Mouse (Mus musculus): Measurements from ENCODE around the gene Pde7b. TPM values are rescaled to one million over a fixed set of nuclear protein-coding genes. Genes with fewer than 3 reads are reported as not detected.

The Pde7b gene
- polyA plus RNA-seq, 1 experiment from 2014 or later = 3.9 TPM

DNA sequence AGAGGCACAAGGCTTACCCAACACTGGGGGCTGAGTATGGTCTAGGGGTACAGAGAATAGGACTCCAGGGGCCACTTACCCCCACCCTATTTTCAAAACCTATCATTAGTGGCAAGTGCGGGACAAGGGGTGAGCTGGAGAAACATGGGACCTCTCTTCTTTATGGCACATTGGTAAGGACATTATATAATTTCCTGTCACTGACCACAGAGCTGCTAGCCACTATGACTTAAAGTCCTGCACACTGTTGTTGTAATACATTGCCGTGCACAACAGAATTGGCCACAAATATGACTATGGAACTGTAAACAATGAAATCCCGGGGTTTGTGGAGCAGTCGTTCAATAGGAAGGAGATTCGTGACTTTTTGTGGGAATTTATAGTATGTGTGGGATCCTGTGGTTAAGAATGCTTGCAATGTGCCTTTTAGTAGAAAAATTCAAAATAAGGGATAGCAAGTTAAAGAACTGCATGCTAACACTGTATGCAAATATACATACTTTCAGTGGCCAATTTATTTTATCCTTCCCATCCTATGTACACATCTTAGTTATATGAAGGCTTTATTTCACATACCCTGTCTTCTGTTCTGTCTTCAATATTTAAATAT lies 25.9 kb upstream of the Pde7b start:
- DNase-seq (ENCODE audit: low spot score) (no peak), ATAC-seq (ENCODE audit: low FRiP score) (no peak)
- no peaks in the 10 kb centered on the region for H3K4me1 ChIP-seq (replicated peaks; ENCODE audit: control insufficient read depth, insufficient read depth, low read length)
- 91% methylated on average over 5 of the region's 5 CpGs for WGBS
- no peaks in the 10 kb centered on the region for H3K9me3 ChIP-seq (ENCODE audit: control insufficient read depth, low read length)
- no peaks in the 10 kb centered on the region for H3K36me3 ChIP-seq (replicated peaks; ENCODE audit: control insufficient read depth, insufficient read depth)
- H3K4me3 ChIP-seq (replicated peaks; ENCODE audit: low read length) = no peak overlapping the region
- no peak overlapping the region for H3K9ac ChIP-seq
- no peak overlapping the region for H3K27ac ChIP-seq
- H3K27me3 ChIP-seq (ENCODE audit: control insufficient read depth, insufficient read depth, low read length) = no peaks in the 10 kb centered on the region
- no peak overlapping the region for H3K4me2 ChIP-seq (replicated peaks)

DNA sequence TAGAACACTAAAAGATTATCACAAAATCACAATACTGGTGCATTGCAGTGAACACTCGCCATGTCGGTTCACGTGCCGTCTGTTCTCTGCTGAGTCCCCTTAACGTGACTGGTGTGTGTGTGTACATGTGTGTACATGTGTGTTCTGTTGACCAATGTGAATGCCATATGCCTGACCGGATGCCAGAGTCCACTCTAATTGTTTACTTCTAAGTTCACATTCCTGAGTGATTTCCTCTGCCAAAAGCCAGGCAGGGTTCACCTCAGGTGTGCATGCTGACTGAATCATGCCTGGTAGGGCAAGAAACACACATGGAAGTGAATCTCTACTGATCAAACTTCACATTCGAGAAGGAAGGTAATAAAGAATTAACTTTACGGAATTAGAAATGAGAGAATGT lies 24.1 kb upstream of the Pde7b start:
- DNase-seq (ENCODE audit: low spot score) (no peak), ATAC-seq (ENCODE audit: low FRiP score) (no peak)
- Histone ChIP-seq H3K9me3 (ENCODE audit: control insufficient read depth, low read length) (no peaks in the 10 kb centered on the region), H3K27ac (no peak overlapping the region), H3K36me3 (replicated peaks; ENCODE audit: control insufficient read depth, insufficient read depth) (no peaks in the 10 kb centered on the region), H3K4me1 (replicated peaks; ENCODE audit: control insufficient read depth, insufficient read depth, low read length) (no peaks in the 10 kb centered on the region), H3K4me2 (replicated peaks) (no peak overlapping the region), H3K27me3 (ENCODE audit: control insufficient read depth, insufficient read depth, low read length) (no peaks in the 10 kb centered on the region), H3K9ac (no peak overlapping the region), H3K4me3 (replicated peaks; ENCODE audit: low read length) (no peak overlapping the region)
- WGBS = 94% methylated on average over 8 of the region's 8 CpGs

DNA sequence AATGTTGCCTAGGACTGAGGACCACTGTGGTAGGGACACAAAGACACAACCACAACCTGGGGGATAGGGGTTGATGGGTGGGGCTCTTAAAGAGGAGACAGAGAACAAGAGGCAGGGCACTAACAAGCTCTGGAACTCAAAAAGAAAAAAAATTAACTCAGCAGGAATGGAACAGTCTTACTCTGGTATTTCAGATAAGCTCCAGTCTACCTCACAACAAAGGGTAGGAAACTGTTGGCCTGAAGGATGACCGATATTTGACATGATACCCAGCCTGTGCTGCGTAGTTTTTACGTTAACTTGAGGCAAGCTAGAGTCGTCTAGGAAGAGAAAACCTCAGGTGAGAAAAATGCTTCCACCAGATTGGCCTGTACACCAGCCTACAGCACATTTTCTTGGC lies 22.4 kb upstream of the Pde7b start:
- ATAC-seq (ENCODE audit: low FRiP score) (no peak), DNase-seq (ENCODE audit: low spot score) (no peak)
- no peaks in the 10 kb centered on the region for H3K27me3 ChIP-seq (ENCODE audit: control insufficient read depth, insufficient read depth, low read length)
- H3K36me3 ChIP-seq (replicated peaks; ENCODE audit: control insufficient read depth, insufficient read depth) = no peaks in the 10 kb centered on the region
- H3K27ac ChIP-seq = no peak overlapping the region
- H3K9me3 ChIP-seq (ENCODE audit: control insufficient read depth, low read length) = no peaks in the 10 kb centered on the region
- H3K9ac ChIP-seq = no peak overlapping the region
- WGBS = 96% methylated on average over 4 of the region's 4 CpGs
- no peaks in the 10 kb centered on the region for H3K4me1 ChIP-seq (replicated peaks; ENCODE audit: control insufficient read depth, insufficient read depth, low read length)
- H3K4me2 ChIP-seq (replicated peaks) = no peak overlapping the region
- no peak overlapping the region for H3K4me3 ChIP-seq (replicated peaks; ENCODE audit: low read length)

DNA sequence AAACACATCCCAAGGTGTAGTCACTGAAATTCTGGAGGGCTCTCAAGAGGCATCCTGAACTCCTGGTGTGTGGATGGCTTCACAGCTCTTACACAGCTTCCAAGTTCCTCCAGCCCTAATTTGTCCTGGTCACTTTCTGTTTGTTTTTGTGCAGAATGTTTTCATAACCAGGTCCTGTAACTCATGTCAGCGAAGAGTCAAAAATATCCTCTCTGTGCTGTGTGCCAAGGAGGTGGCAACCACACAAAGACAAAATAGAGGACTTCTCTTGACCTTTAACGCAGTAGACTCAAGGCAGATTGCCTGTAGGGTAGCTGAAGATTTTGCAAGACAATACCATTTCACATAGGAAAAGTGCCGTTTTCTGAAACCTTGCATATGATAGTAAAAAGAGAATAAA lies 14.9 kb upstream of the Pde7b start:
- H3K9me3 ChIP-seq (ENCODE audit: control insufficient read depth, low read length) = no peaks in the 10 kb centered on the region
- 77% methylated on average over 3 of the region's 3 CpGs for WGBS
- no peaks in the 10 kb centered on the region for H3K36me3 ChIP-seq (replicated peaks; ENCODE audit: control insufficient read depth, insufficient read depth)
- H3K4me2 ChIP-seq (replicated peaks) = no peak overlapping the region
- no peak overlapping the region for H3K4me3 ChIP-seq (replicated peaks; ENCODE audit: low read length)
- H3K27me3 ChIP-seq (ENCODE audit: control insufficient read depth, insufficient read depth, low read length) = no peaks in the 10 kb centered on the region
- ATAC-seq (ENCODE audit: low FRiP score) = no peak
- no peaks in the 10 kb centered on the region; the same call in 1 of the 2 replicates for H3K4me1 ChIP-seq (replicated peaks; ENCODE audit: control insufficient read depth, insufficient read depth, low read length)
- no peak for DNase-seq (ENCODE audit: low spot score)
- H3K9ac ChIP-seq = no peak overlapping the region
- no peak overlapping the region for H3K27ac ChIP-seq

DNA sequence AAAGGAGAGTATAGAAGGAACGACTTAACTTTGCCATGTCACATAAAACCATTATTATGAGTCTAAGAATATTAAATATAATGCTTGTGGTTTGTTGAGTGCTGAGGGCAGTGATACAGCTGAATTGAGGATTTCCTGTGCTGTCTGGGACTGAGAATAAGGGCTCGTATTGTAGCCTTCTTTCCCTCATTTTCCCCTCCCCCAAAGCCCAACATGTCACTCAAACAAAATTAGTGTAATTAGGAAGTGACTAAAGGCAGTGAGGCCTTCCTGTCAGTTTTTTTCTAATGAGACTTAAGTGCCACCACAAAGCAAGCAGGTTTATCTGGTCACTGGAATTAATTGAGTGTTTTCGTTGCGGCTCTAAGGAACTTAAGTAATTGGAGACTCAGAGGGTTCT lies 12.3 kb upstream of the Pde7b start:
- no peak for DNase-seq (ENCODE audit: low spot score)
- no peak overlapping the region for H3K4me3 ChIP-seq (replicated peaks; ENCODE audit: low read length)
- no peak overlapping the region for H3K4me2 ChIP-seq (replicated peaks)
- no peaks in the 10 kb centered on the region for H3K36me3 ChIP-seq (replicated peaks; ENCODE audit: control insufficient read depth, insufficient read depth)
- H3K4me1 ChIP-seq (replicated peaks; ENCODE audit: control insufficient read depth, insufficient read depth, low read length) = no peaks in the 10 kb centered on the region; the same call in 1 of the 2 replicates
- ATAC-seq (ENCODE audit: low FRiP score) = no peak
- no peak overlapping the region for H3K9ac ChIP-seq
- H3K27me3 ChIP-seq (ENCODE audit: control insufficient read depth, insufficient read depth, low read length) = no peaks in the 10 kb centered on the region
- 44% methylated on average over 4 of the region's 4 CpGs for WGBS
- no peak overlapping the region for H3K27ac ChIP-seq
- H3K9me3 ChIP-seq (ENCODE audit: control insufficient read depth, low read length) = no peaks in the 10 kb centered on the region

DNA sequence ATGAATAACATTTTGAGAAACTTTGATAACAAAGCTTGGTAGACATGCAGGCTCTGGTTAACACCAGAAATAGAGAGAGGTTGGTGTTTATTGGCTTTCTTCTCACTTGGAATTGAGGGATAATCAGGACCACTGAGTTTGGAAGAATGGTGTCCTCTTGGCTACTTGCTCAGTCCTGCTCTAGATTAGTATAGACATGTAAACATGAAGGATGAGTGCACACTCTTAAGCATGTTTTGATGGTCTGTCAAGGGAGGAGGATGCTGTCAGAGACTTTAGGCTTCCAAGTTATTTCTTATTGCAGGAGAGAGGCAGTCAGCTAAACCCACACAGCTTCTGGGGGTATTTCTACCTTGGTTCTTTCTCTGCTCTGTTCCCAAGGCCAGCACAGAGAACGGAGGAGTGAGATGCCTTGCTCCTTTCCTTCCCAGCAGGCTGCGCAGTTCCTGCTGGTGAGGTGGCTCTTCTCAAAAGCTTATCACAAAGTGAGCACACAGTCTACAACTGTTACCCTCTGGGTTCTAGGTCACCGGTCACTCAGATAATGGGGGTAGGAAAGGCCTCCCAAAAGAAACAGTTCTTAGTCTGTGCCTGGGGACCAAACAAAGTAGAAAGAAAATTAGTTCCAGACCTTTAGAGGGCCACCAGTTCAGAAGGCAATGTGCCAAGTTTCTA lies 11.0 kb upstream of the Pde7b start:
- DNase-seq (ENCODE audit: low spot score) = no peak
- ATAC-seq (ENCODE audit: low FRiP score) = no peak
- 67% methylated on average over 3 of the region's 3 CpGs for WGBS

DNA sequence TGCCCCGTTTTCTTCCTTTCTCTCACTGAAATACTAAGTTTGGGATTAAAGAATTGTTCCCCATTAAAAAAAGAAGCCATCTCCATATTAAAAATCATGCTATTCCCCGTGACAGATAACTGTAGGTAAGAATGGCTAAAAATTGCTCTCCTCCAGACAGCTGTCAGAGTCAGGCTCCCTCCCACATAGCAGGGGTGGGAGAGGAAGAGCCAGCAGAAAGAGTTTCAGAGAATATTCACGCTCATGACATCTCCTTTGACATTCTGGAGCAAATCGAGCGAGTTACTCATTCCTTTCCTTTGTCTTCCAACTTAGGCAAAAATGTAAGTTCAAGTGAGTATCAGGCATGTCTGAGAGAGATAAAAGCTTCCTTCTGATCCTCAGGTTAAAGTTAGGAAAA lies 8.7 kb upstream of the Pde7b start:
- no peak overlapping the region for H3K27ac ChIP-seq
- H3K9me3 ChIP-seq (ENCODE audit: control insufficient read depth, low read length) = no peaks in the 10 kb centered on the region
- H3K4me3 ChIP-seq (replicated peaks; ENCODE audit: low read length) = no peak overlapping the region
- H3K9ac ChIP-seq = no peak overlapping the region
- 82% methylated on average over 5 of the region's 5 CpGs for WGBS
- H3K27me3 ChIP-seq (ENCODE audit: control insufficient read depth, insufficient read depth, low read length) = no peaks in the 10 kb centered on the region
- no peaks in the 10 kb centered on the region; the same call in none of the 2 replicates for H3K4me1 ChIP-seq (replicated peaks; ENCODE audit: control insufficient read depth, insufficient read depth, low read length)
- no peak for DNase-seq (ENCODE audit: low spot score)
- no peaks in the 10 kb centered on the region for H3K36me3 ChIP-seq (replicated peaks; ENCODE audit: control insufficient read depth, insufficient read depth)
- no peak overlapping the region for H3K4me2 ChIP-seq (replicated peaks)
- ATAC-seq (ENCODE audit: low FRiP score) = no peak

More for the DNA sequence above, 11.0 kb upstream of the Pde7b start:
- H3K36me3 ChIP-seq (replicated peaks; ENCODE audit: control insufficient read depth, insufficient read depth) = no peaks in the 10 kb centered on the region
- no peaks in the 10 kb centered on the region for H3K27me3 ChIP-seq (ENCODE audit: control insufficient read depth, insufficient read depth, low read length)
- H3K9ac ChIP-seq = no peak overlapping the region
- no peak overlapping the region for H3K27ac ChIP-seq
- no peaks in the 10 kb centered on the region; the same call in none of the 2 replicates for H3K4me1 ChIP-seq (replicated peaks; ENCODE audit: control insufficient read depth, insufficient read depth, low read length)
- H3K4me2 ChIP-seq (replicated peaks) = no peak overlapping the region
- no peak overlapping the region for H3K4me3 ChIP-seq (replicated peaks; ENCODE audit: low read length)
- H3K9me3 ChIP-seq (ENCODE audit: control insufficient read depth, low read length) = no peaks in the 10 kb centered on the region

DNA sequence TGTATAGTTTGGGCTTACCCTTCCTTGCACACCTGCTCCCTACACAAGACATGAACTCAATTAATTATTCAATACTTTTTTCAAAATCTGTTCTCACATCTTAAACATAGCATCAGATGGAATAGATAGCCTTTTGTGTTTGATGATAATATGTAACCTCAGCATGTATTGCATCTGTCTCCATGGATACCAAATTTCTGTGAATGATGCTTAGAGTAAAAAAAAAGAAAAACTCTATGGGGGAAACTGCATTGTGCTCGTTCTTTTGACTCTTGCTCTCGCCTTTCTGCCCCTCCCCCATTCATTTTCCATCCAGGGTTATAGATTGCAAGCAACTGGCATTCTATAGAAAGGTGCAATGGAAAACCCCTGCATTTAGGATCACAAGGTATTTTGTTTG lies 7.3 kb upstream of the Pde7b start:
- H3K4me1 ChIP-seq (replicated peaks; ENCODE audit: control insufficient read depth, insufficient read depth, low read length) = no peaks in the 10 kb centered on the region; the same call in 1 of the 2 replicates
- no peak for DNase-seq (ENCODE audit: low spot score)
- no peaks in the 10 kb centered on the region for H3K36me3 ChIP-seq (replicated peaks; ENCODE audit: control insufficient read depth, insufficient read depth)
- H3K4me2 ChIP-seq (replicated peaks) = no peak overlapping the region
- H3K27ac ChIP-seq = no peak overlapping the region
- H3K27me3 ChIP-seq (ENCODE audit: control insufficient read depth, insufficient read depth, low read length) = no peaks in the 10 kb centered on the region
- WGBS = 16% methylated on average over 2 of the region's 2 CpGs
- H3K9ac ChIP-seq = no peak overlapping the region
- ATAC-seq (ENCODE audit: low FRiP score) = no peak
- no peak overlapping the region for H3K4me3 ChIP-seq (replicated peaks; ENCODE audit: low read length)
- H3K9me3 ChIP-seq (ENCODE audit: control insufficient read depth, low read length) = no peaks in the 10 kb centered on the region

DNA sequence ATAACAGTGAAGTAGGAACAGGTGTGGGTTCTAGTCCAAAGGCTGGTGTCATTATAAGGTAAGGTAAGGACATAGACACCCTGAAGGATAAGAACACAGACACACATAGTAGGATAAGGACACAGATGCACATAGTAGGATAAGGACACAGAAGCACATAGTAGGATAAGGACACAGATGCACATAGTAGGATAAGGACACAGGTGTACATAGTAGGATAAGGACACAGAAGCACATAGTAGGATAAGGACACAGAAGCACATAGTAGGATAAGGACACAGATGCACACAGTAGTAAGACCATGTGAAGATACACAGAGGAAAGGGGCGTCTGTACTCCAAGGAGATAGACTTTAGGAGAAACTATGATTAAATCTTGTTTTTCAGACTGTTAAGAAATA lies 5.2 kb upstream of the Pde7b start:
- 70% methylated on average over 1 of the region's 1 CpGs for WGBS
- no peaks in the 10 kb centered on the region for H3K9me3 ChIP-seq (ENCODE audit: control insufficient read depth, low read length)
- no peak for ATAC-seq (ENCODE audit: low FRiP score)

More for the DNA sequence above, 5.2 kb upstream of the Pde7b start:
- Histone ChIP-seq H3K27me3 (ENCODE audit: control insufficient read depth, insufficient read depth, low read length) (no peaks in the 10 kb centered on the region), H3K9ac (no peak overlapping the region), H3K4me1 (replicated peaks; ENCODE audit: control insufficient read depth, insufficient read depth, low read length) (no peaks in the 10 kb centered on the region; the same call in 1 of the 2 replicates), H3K36me3 (replicated peaks; ENCODE audit: control insufficient read depth, insufficient read depth) (no peaks in the 10 kb centered on the region), H3K4me3 (replicated peaks; ENCODE audit: low read length) (no peak overlapping the region), H3K4me2 (replicated peaks) (no peak overlapping the region), H3K27ac (no peak overlapping the region)
- no peak for DNase-seq (ENCODE audit: low spot score)
